Mouse (Mus musculus): ENCODE data around the gene Pa2g4.

DNA sequence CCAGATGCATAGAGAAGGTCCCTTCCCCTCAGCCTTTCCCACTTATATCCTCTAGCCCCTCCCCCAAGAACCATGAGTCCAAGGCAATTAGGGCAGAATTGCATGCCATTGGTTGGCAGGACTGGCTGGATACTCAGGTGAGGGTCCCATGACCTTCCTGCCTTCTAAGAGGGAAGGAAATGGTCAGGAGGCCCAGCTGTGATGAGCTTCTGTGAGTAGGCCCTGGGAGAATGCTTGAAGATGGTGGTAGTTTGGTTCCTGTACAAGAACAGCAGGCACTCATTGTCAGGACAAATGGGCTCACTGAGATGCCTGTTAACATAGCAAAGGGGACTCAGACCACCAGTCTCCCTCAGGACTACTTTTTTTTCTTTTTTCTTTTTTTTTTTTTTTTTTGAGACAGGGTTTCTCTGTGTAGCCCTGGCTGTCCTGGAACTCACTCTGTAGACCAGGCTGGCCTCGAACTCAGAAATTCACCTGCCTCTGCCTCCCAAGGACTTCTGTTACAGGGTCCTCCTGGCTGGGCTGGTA is 27.4 kb downstream of the Pa2g4 start:
- no peak for TF ChIP-seq CTCF (IDR thresholded peaks at IDR 0.05; ENCODE audit: low read depth, low read length)
- TF ChIP-seq POLR2A (IDR thresholded peaks at IDR 0.05; ENCODE audit: insufficient read depth, low read length), result no peak
- TF ChIP-seq EP300 (IDR thresholded peaks at IDR 0.05; ENCODE audit: insufficient read depth, low read depth, low read length), result 0 out of 2 replicates have a peak, but pooled peaks have one; percentile 26
